Mouse (Mus musculus) embryonic facial prominence, embryonic 11.5 days (tissue): ENCODE data around the gene Kcne2. TPM values are rescaled to one million over a fixed set of nuclear protein-coding genes. Genes with fewer than 3 reads are reported as not detected.

Source experiments
- polyA plus RNA-seq: library from polyadenylated mRNA; unstranded; fragments of >200 nt; fragmentation: Nextera tagmentation; extraction: Ambion mirVana; gene quantifications from 2 replicates; pipeline ENCODE4 v1.2.1, GENCODE M21; 2014

Kcne2 gene
- polyA plus RNA-seq, 1 experiment from 2014 or later, result not detected

Other genes with a start within 250 kb of the Kcne2 start
- 125 and 127 TPM in 2 replicates for gene Mrps6, start 234.1 kb upstream of the Kcne2 start, polyA plus RNA-seq
- 0.20 and 0.45 TPM in 2 replicates for gene Gm49711, start 234.1 kb upstream of the Kcne2 start, polyA plus RNA-seq
- gene Slc5a3, start 234.1 kb upstream of the Kcne2 start, polyA plus RNA-seq, result 12.4 and 12.6 TPM in 2 replicates
- 117 and 134 TPM in 2 replicates for gene Smim11, start 8.9 kb downstream of the Kcne2 start, polyA plus RNA-seq
- 0.07 TPM in 1 of 2 replicates, not detected in the other for gene Fam243, start 29.1 kb downstream of the Kcne2 start, polyA plus RNA-seq
- 0.34 and 0.35 TPM in 2 replicates for gene Kcne1, start 67.1 kb downstream of the Kcne2 start, polyA plus RNA-seq
- gene Rcan1, start 178.5 kb downstream of the Kcne2 start, polyA plus RNA-seq, result 36.6 and 42.0 TPM in 2 replicates
- gene Clic6, start 193.3 kb downstream of the Kcne2 start, polyA plus RNA-seq, result 1.2 and 1.9 TPM in 2 replicates